Mouse (Mus musculus) B cell, adult (primary cell): ENCODE data around the gene Trmt44. TPM values are rescaled to one million over a fixed set of nuclear protein-coding genes. Genes with fewer than 3 reads are reported as not detected.

ENCODE experiments used
- total RNA-seq: library from RNA; stranded (reverse); gene quantifications from 4 replicates; pipeline ENCODE4 v1.2.4, GENCODE M21; 2023; ENCODE audit not compliant: inconsistent age

Gene Trmt44
- 12.3 to 14.6 TPM (median 12.6 TPM) in 4 replicates for total RNA-seq

DNA sequence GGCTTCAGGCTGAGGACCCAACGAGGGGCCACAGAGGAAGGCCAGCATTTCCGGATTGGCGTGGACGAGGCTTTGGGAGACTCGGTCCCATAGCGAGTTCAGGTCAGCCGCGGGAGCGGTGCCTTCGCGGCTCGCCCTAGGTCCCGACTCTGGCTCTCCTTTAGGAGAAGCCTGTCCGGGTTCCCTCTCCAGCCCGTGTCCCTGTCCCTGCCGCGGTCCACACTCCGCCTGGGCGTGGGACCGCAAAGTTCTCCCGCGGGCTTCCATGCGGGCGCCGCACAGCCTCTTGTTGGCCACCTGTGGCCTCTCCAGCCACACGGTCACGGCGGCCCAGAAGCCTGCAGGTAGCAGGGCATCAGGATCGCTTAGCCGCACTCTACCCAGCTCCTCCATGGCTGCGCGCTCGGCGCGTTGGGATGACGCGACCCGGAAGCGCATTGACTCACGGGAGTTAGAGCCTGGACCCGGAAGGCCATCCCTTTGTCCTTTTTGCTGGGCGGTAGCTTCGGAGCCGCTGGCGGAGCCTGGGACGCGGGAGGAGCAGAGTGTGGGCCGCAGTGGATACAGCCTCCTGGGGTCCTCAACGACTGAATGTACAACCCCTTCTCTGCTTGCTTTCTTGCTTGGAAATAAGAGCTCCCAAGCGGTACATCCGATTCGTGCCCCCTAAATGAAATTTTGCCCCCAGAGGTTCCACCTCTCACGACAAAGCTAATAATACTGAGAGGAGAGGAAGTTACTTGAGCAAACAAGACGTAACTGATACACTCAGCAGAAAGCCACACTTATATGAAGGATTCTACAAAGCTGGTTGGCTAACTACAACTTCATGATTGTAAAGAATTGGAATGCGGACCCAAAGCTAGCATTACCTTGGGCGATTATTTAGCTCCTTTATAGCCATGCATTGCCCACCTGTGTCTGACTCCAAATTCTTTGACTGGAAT lies at the start of gene Trmt44:
Trmt44 (minus strand) TSS at position 418 of the 947 bp plus-strand sequence.

GRCm38 (mm10) chr5:35582445-35583220 lies 7.8 kb upstream of the Trmt44 start, which contains the start of gene Acox3:
Gene Acox3 (plus strand): TSS chr5:35583040.

DNA sequence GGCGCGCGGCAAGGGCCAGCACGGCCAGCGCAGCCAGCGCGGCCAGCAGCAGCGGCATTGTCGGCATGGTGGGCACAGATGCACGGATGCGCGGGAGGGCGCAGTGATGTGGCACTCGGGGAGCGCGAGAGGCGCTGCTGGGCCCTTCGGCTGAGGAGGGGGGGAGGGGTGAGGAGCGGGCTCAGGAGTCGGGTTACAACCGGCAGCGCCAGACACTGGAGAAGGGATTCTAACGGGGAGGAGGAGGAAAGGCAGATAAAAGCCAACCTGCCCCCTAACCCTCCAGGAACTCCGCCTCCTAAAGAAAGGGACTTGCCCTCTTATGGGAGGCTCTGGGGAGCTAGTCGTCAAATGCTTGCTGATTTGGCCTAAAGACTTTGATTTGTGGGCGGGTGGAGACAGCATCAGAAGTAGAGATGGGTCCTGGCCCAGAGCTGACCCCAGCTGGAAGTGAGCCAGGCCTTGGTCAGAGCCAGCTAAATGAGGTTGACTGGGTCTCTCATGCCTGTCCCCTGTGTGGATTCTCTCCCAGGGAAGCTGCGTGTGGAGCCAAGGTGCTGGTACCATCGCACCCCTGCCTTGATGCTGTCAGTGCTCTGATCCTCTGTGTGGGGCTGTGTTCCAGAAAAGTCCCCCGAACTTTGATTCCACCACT lies 49.3 kb downstream of the Trmt44 start, which contains the start of gene Cpz:
Cpz (minus strand) TSS at position 230 of the 655 bp plus-strand sequence.

Other genes starting within 250 kb of the Trmt44 start
- not detected in 4 replicates for gene Hmx1, start 186.0 kb downstream of the Trmt44 start, total RNA-seq
- gene Cpz, start 49.4 kb downstream of the Trmt44 start, total RNA-seq = not detected in 4 replicates
- gene Acox3, start 8.0 kb upstream of the Trmt44 start, total RNA-seq = 155 to 166 TPM (median 162 TPM) in 4 replicates
- gene Htra3, start 104.7 kb upstream of the Trmt44 start, total RNA-seq = 0.57 to 0.80 TPM in 2 of 4 replicates, not detected in the others
- 27.0 to 34.7 TPM (median 30.3 TPM) in 4 replicates for gene Sh3tc1, start 164.9 kb upstream of the Trmt44 start, total RNA-seq
- gene Ablim2, start 182.8 kb upstream of the Trmt44 start, total RNA-seq = 0.39 to 0.75 TPM (median 0.69 TPM) in 3 of 4 replicates, not detected in the other